Mouse (Mus musculus): ENCODE measurements around the gene H2al1f. TPM values are rescaled to one million over a fixed set of nuclear protein-coding genes. Genes with fewer than 3 reads are reported as not detected.
"Not testable (repeated sequence)": the region's sequence is repeated elsewhere in the genome, so short reads cannot be mapped to it uniquely, and the experiment has no call there.

H2al1f gene
- polyA plus RNA-seq (2016; fragmentation: Nextera tagmentation; extraction: Ambion mirVana): not detected in 2 replicates

DNA sequence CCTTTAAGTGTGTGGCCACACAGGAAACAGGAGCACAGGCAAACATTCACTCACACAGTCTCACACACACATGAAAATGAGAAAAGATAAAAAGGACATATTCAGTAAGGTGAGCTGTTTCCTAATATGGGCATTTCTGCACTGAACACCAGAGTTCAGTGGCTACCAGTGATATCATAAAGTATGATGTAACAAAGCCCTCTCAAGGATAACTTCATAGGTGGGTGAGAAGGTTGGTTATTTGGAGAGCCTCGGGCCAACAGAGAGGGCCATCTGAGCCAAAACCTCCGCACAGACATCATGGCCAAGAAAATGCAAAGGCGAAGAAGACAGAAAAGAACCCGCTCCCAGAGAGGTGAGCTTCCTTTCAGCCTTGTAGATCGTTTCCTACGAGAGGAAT, at the start of gene H2al1f:
Gene H2al1f (plus strand): TSS at position 301 of the 400 bp plus-strand sequence.
- H3K36me3 ChIP-seq; H3K4me1 ChIP-seq; H3K27ac ChIP-seq (replicated peaks); H3K4me3 ChIP-seq; H3K27me3 ChIP-seq (ENCODE audit: low read depth, poor library complexity, severe bottlenecking); H3K9me3 ChIP-seq (replicated peaks); DNase-seq (ENCODE audit: low spot score): not testable (repeated sequence)
- no CpG with 5 or more reads among the region's 6 CpGs for WGBS

DNA sequence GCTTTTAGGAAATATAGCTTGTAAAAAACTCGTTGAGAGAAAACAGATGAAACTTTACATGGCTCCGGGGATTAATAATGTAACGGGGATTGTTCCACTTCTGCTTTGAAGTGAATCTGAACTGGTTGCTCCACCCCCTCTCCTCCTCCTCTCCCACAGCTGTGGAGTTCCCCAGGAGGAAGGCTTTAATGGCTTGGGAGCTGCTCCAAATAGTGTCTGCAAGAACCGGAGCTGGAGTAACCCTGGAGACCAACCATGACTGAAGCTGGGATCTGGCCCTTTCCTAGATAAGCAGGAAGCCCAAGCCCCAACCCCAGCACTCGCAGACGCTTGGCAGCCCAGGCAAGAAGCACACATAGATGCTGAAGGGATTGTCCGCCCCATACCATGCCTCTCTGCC, 47.2 kb upstream of the H2al1f start:
- H3K27me3 ChIP-seq (ENCODE audit: low read depth, poor library complexity, severe bottlenecking): peaks cover 91% of the 10 kb centered on the region
- H3K4me1 ChIP-seq: no peaks in the 10 kb centered on the region
- no peaks in the 10 kb centered on the region for H3K9me3 ChIP-seq (replicated peaks)
- no peak overlapping the region for H3K27ac ChIP-seq (replicated peaks)
- H3K36me3 ChIP-seq: no peaks in the 10 kb centered on the region
- no peak for DNase-seq (ENCODE audit: low spot score)
- WGBS: 72% methylated on average over 7 of the region's 7 CpGs
- no peak overlapping the region for H3K4me3 ChIP-seq

DNA sequence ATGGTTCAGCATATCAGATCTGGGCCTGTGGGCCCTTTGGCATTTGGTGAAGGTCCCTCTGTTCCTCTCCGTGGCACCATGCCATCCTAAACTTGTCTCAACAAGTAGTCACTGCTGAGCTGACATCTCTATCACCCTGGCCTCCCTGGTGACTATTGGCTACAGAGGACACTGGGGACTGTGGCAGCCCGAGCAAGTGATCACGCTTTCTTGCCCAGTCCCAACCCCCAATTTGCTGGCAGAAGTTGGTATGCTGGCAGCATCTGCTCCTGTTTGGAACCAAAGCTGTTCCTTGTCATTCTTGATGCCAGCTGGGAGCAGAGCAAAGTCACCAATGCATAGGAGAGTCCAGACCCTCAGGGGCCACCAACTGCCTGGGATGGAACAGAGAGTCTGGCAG, 45.9 kb upstream of the H2al1f start:
- no peaks in the 10 kb centered on the region for H3K36me3 ChIP-seq
- H3K4me1 ChIP-seq: no peaks in the 10 kb centered on the region
- no peak overlapping the region for H3K4me3 ChIP-seq
- no peaks in the 10 kb centered on the region for H3K9me3 ChIP-seq (replicated peaks)
- H3K27me3 ChIP-seq (ENCODE audit: low read depth, poor library complexity, severe bottlenecking): peaks cover 97% of the 10 kb centered on the region
- 81% methylated on average over 3 of the region's 3 CpGs for WGBS
- no peak for DNase-seq (ENCODE audit: low spot score)
- H3K27ac ChIP-seq (replicated peaks): no peak overlapping the region

DNA sequence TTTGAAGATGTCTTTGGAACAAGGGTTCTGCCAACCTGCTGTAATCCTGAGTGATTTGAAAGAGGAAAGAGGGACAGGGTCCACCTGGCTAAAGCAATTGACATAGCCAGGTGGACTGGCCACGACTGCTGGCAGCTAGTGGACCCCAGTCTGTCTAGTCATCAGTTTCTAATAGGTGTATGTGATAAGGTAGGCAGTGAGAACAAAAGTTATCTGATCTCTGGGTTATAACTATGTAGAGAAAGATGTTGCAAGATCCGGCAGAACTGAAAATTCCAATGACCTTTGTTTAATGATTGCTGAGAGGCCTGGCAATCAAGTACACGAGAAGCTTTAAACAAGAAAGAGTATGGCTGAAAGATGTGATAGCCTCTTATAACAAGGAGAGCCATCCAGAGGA, 41.8 kb upstream of the H2al1f start:
- H3K27ac ChIP-seq (replicated peaks): no peak overlapping the region
- no peak overlapping the region for H3K4me3 ChIP-seq
- peaks cover 94% of the 10 kb centered on the region for H3K27me3 ChIP-seq (ENCODE audit: low read depth, poor library complexity, severe bottlenecking)
- 88% methylated on average over 3 of the region's 3 CpGs for WGBS
- H3K4me1 ChIP-seq: no peaks in the 10 kb centered on the region
- no peaks in the 10 kb centered on the region for H3K36me3 ChIP-seq
- no peak for DNase-seq (ENCODE audit: low spot score)
- H3K9me3 ChIP-seq (replicated peaks): no peaks in the 10 kb centered on the region

DNA sequence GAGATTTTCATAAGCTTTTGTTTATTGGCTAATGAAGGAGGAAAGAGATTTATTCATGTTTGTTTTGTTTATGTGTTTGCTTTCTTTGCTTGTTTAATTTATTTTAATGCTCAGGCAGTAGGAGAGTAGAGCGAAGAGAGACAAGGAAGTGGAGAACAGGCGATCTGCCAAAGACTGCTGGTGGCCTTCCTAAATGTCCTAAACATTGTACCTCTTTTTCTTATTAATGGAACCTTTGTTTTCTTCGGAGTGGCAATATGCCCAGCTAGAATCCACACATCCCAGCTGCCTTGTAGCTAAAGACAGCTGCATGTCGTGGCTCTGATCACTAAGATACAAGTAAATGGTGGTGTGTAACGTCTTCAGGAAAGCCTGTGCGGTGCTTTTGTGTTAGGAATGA, 37.9 kb upstream of the H2al1f start:
- 86% methylated on average over 6 of the region's 6 CpGs for WGBS
- Histone ChIP-seq H3K27me3 (ENCODE audit: low read depth, poor library complexity, severe bottlenecking) (peaks cover 75% of the 10 kb centered on the region), H3K27ac (replicated peaks) (no peak overlapping the region), H3K36me3 (no peaks in the 10 kb centered on the region), H3K4me1 (no peaks in the 10 kb centered on the region), H3K9me3 (replicated peaks) (no peaks in the 10 kb centered on the region), H3K4me3 (no peak overlapping the region)
- DNase-seq (ENCODE audit: low spot score): no peak

DNA sequence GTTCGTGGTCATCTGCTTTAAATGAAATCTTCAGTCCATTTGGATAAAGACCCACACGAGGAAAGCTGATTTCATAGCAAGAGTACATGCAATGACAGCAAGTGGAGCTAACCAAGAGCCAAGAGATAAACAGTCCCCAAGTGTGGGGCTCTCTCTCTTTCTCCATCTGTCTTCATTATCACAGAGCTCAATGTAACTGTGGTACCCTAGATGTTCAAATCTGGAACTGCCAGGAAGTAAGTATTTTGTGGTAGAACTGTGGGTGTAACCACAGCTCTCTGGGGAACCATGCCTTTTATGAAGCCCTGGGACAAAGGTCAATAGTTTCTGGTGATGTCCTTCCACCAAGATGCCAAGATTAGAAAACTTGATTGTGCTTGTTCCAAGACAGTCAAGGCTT, 34.2 kb upstream of the H2al1f start:
- H3K4me1 ChIP-seq: no peaks in the 10 kb centered on the region
- H3K4me3 ChIP-seq: no peak overlapping the region
- no peak for DNase-seq (ENCODE audit: low spot score)
- H3K27me3 ChIP-seq (ENCODE audit: low read depth, poor library complexity, severe bottlenecking): peaks cover 50% of the 10 kb centered on the region
- peaks cover 5% of the 10 kb centered on the region; the same call in 1 of the 2 replicates for H3K9me3 ChIP-seq (replicated peaks)
- WGBS: 77% methylated on average over 2 of the region's 2 CpGs
- H3K36me3 ChIP-seq: no peaks in the 10 kb centered on the region
- no peak overlapping the region for H3K27ac ChIP-seq (replicated peaks)

DNA sequence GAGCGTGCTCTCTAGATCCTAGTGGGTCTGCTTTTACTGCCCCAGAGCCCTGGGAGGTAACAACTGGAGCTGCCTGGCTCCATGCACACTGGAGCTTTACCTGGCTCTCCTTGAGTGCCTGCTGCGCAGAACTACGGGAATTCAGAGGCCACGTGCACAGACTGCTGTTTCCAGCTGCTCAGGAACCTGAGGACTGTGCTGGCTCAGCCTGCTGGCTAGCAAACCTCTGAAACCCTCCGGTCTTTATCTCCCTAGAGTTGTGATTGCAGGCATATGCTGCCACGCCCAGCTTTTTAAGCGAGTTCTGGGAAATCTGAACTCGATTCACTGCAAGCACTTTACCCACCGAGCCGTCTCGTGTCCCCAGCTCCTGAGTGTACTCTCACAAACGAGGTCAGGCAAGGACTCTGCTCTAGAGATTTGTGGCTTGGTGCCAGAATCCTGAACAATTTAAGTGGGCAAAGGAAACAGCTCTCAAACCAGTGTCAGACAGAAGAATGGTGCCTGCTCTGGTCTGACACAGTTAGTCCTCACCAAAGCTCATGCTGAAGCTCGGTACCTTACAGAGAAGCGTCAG, 26.6 kb upstream of the H2al1f start:
- Histone ChIP-seq H3K9me3 (replicated peaks) (no peaks in the 10 kb centered on the region), H3K27ac (replicated peaks) (no peak overlapping the region), H3K36me3 (no peaks in the 10 kb centered on the region), H3K27me3 (ENCODE audit: low read depth, poor library complexity, severe bottlenecking) (peaks cover 65% of the 10 kb centered on the region), H3K4me1 (no peaks in the 10 kb centered on the region), H3K4me3 (no peak overlapping the region)
- DNase-seq (ENCODE audit: low spot score): no peak
- WGBS: 87% methylated on average over 14 of the region's 14 CpGs

DNA sequence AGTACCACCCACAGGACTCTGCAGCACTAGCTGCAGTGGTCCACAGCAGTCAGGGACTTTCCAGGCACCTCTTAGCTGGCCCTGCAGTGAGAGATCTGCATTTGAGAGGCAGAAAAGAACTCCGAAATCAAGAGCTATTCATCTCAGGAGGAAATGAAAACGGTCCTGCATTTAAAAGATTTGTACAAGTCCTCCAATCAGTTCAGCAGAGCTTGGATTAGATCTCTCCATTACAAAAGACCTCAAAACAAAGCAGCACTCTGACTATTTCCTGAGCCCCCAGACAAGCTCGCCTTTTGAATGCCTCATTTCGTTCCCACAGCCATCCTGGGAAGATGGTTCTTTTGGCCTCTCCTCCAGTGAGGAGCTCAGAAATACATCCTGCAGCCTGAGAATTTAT, 25.7 kb upstream of the H2al1f start:
- no peak for DNase-seq (ENCODE audit: low spot score)
- WGBS: 52% methylated on average over 4 of the region's 4 CpGs
- Histone ChIP-seq H3K9me3 (replicated peaks) (no peaks in the 10 kb centered on the region), H3K27ac (replicated peaks) (no peak overlapping the region), H3K4me3 (no peak overlapping the region), H3K4me1 (no peaks in the 10 kb centered on the region), H3K27me3 (ENCODE audit: low read depth, poor library complexity, severe bottlenecking) (peaks cover 72% of the 10 kb centered on the region), H3K36me3 (no peaks in the 10 kb centered on the region)

DNA sequence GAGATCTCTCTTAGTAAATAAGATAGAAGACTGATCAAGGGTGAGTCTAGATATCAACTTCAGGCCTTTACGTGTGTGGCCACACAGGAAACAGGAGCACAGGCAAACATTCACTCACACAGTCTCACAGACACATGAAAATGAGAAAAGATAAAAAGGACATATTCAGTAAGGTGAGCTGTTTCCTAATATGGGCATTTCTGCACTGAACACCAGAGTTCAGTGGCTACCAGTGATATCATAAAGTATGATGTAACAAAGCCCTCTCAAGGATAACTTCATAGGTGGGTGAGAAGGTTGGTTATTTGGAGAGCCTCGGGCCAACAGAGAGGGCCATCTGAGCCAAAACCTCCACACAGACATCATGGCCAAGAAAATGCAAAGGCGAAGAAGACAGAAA, 16.0 kb upstream of the H2al1f start, which contains the start of gene H2al1a:
Gene H2al1a (plus strand): TSS at position 301 of the 400 bp plus-strand sequence.
- WGBS: no CpG with 5 or more reads among the region's 3 CpGs

DNA sequence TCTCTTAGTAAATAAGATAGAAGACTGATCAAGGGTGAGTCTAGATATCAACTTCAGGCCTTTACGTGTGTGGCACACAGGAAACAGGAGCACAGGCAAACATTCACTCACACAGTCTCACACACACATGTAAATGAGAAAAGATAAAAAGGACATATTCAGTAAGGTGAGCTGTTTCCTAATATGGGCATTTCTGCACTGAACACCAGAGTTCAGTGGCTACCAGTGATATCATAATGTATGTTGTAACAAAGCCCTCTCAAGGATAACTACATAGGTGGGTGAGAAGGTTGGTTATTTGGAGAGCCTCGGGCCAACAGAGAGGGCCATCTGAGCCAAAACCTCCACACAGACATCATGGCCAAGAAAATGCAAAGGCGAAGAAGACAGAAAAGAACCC, 12.8 kb upstream of the H2al1f start, which contains the start of gene H2al1b:
Gene H2al1b (plus strand): TSS at position 301 of the 400 bp plus-strand sequence.
- not testable (repeated sequence) for H3K36me3 ChIP-seq; H3K9me3 ChIP-seq (replicated peaks); H3K27ac ChIP-seq (replicated peaks); DNase-seq (ENCODE audit: low spot score); H3K4me3 ChIP-seq; H3K27me3 ChIP-seq (ENCODE audit: low read depth, poor library complexity, severe bottlenecking); H3K4me1 ChIP-seq
- WGBS: 90% methylated on average over 1 of the region's 3 CpGs

More for the DNA sequence above, 16.0 kb upstream of the H2al1f start, which contains the start of gene H2al1a:
- DNase-seq (ENCODE audit: low spot score); H3K4me3 ChIP-seq; H3K9me3 ChIP-seq (replicated peaks); H3K27ac ChIP-seq (replicated peaks); H3K36me3 ChIP-seq; H3K4me1 ChIP-seq: not testable (repeated sequence)
- peaks cover 24% of the 10 kb centered on the region for H3K27me3 ChIP-seq (ENCODE audit: low read depth, poor library complexity, severe bottlenecking)

DNA sequence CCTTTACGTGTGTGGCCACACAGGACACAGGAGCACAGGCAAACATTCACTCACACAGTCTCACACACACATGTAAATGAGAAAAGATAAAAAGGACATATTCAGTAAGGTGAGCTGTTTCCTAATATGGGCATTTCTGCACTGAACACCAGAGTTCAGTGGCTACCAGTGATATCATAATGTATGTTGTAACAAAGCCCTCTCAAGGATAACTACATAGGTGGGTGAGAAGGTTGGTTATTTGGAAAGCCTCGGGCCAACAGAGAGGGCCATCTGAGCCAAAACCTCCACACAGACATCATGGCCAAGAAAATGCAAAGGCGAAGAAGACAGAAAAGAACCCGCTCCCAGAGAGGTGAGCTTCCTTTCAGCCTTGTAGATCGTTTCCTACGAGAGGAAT, 9.6 kb upstream of the H2al1f start, which contains the start of gene H2al1c:
Gene H2al1c (plus strand): TSS at position 301 of the 400 bp plus-strand sequence.
- H3K4me1 ChIP-seq; H3K27ac ChIP-seq (replicated peaks); DNase-seq (ENCODE audit: low spot score); H3K36me3 ChIP-seq; H3K9me3 ChIP-seq (replicated peaks); H3K4me3 ChIP-seq; H3K27me3 ChIP-seq (ENCODE audit: low read depth, poor library complexity, severe bottlenecking): not testable (repeated sequence)
- 87% methylated on average over 3 of the region's 6 CpGs for WGBS

DNA sequence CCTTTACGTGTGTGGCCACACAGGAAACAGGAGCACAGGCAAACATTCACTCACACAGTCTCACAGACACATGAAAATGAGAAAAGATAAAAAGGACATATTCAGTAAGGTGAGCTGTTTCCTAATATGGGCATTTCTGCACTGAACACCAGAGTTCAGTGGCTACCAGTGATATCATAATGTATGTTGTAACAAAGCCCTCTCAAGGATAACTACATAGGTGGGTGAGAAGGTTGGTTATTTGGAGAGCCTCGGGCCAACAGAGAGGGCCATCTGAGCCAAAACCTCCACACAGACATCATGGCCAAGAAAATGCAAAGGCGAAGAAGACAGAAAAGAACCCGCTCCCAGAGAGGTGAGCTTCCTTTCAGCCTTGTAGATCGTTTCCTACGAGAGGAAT, 6.4 kb upstream of the H2al1f start, which contains the start of gene H2al1d:
Gene H2al1d (plus strand): TSS at position 301 of the 400 bp plus-strand sequence.
- H3K9me3 ChIP-seq (replicated peaks); H3K4me1 ChIP-seq; H3K27ac ChIP-seq (replicated peaks); H3K36me3 ChIP-seq; H3K27me3 ChIP-seq (ENCODE audit: low read depth, poor library complexity, severe bottlenecking); H3K4me3 ChIP-seq; DNase-seq (ENCODE audit: low spot score): not testable (repeated sequence)
- WGBS: no CpG with 5 or more reads among the region's 6 CpGs

DNA sequence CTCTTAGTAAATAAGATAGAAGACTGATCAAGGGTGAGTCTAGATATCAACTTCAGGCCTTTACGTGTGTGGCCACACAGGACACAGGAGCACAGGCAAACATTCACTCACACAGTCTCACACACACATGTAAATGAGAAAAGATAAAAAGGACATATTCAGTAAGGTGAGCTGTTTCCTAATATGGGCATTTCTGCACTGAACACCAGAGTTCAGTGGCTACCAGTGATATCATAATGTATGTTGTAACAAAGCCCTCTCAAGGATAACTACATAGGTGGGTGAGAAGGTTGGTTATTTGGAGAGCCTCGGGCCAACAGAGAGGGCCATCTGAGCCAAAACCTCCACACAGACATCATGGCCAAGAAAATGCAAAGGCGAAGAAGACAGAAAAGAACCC, 3.3 kb upstream of the H2al1f start, which contains the start of gene H2al1e:
Gene H2al1e (plus strand): TSS at position 301 of the 400 bp plus-strand sequence.
- not testable (repeated sequence) for H3K4me1 ChIP-seq; DNase-seq (ENCODE audit: low spot score); H3K36me3 ChIP-seq; H3K27me3 ChIP-seq (ENCODE audit: low read depth, poor library complexity, severe bottlenecking); H3K9me3 ChIP-seq (replicated peaks); H3K4me3 ChIP-seq; H3K27ac ChIP-seq (replicated peaks)
- WGBS: no CpG with 5 or more reads among the region's 3 CpGs
